Mouse (Mus musculus): ENCODE measurements at regions not wholly inside any gene's neighbourhood (a gene's known extent, or its start where the extent isn't known, plus 50 kb on each side); places are given as distances from the start of the nearest gene placed in this dataset.

GRCm38 (mm10) chr16:5578333-5578732 is 306.8 kb upstream of the Rbfox1 start:
- 69% methylated on average over 3 of the region's 3 CpGs for WGBS
- no peak overlapping the region for H3K4me3 ChIP-seq
- H3K9ac ChIP-seq, result no peak overlapping the region
- H3K27ac ChIP-seq, result no peak overlapping the region
- no peaks in the 10 kb centered on the region for H3K4me1 ChIP-seq (replicated peaks)
- H3K9me3 ChIP-seq (replicated peaks), result no peaks in the 10 kb centered on the region; the same call in 1 of the 2 replicates
- H3K36me3 ChIP-seq, result no peaks in the 10 kb centered on the region
- no peaks in the 10 kb centered on the region for H3K27me3 ChIP-seq
- no peak overlapping the region for H3K4me2 ChIP-seq
- ATAC-seq (replicated peaks; ENCODE audit: insufficient number of reproducible peaks, insufficient read depth, low FRiP score, low read depth), result no peak

- H3K27me3 ChIP-seq, result no peaks in the 10 kb centered on the region
- no peaks in the 10 kb centered on the region for H3K36me3 ChIP-seq
- no peak for ATAC-seq (replicated peaks; ENCODE audit: insufficient number of reproducible peaks, insufficient read depth, low FRiP score, low read depth)
- no peak overlapping the region for H3K4me3 ChIP-seq
- 0 out of 2 replicates have a peak, but pooled peaks cover 3% of the 10 kb centered on the region for H3K4me1 ChIP-seq (replicated peaks)
- no peak overlapping the region for H3K27ac ChIP-seq
- H3K9me3 ChIP-seq (replicated peaks), result no peaks in the 10 kb centered on the region
- H3K4me2 ChIP-seq, result no peak overlapping the region
- no peak overlapping the region for H3K9ac ChIP-seq
These were observed 312.4 kb upstream of the Rbfox1 start for GRCm38 (mm10) chr16:5572780-5573179.

- no peak overlapping the region for H3K27ac ChIP-seq
These were observed 314.5 kb upstream of the Rbfox1 start for GRCm38 (mm10) chr16:5570619-5571018.

GRCm38 (mm10) chr16:5569101-5569500 is 313.3 kb upstream of the Eef2kmt start:
- H3K27me3 ChIP-seq, result no peaks in the 10 kb centered on the region
- no peak overlapping the region for H3K9ac ChIP-seq
- 0 out of 2 replicates have a peak, but pooled peaks cover 3% of the 10 kb centered on the region for H3K4me1 ChIP-seq (replicated peaks)
- H3K4me2 ChIP-seq, result no peak overlapping the region
- 71% methylated on average over 10 of the region's 10 CpGs for WGBS
- no peak overlapping the region for H3K4me3 ChIP-seq
- no peak overlapping the region for H3K27ac ChIP-seq
- no peak for ATAC-seq (replicated peaks; ENCODE audit: insufficient number of reproducible peaks, insufficient read depth, low FRiP score, low read depth)
- no peaks in the 10 kb centered on the region for H3K36me3 ChIP-seq
- no peaks in the 10 kb centered on the region for H3K9me3 ChIP-seq (replicated peaks)

More at GRCm38 (mm10) chr16:5570619-5571018, 314.5 kb upstream of the Rbfox1 start:
- Histone ChIP-seq H3K27me3 (no peaks in the 10 kb centered on the region), H3K4me2 (no peak overlapping the region), H3K9me3 (replicated peaks) (no peaks in the 10 kb centered on the region), H3K4me3 (no peak overlapping the region), H3K9ac (no peak overlapping the region), H3K36me3 (no peaks in the 10 kb centered on the region), H3K4me1 (replicated peaks) (0 out of 2 replicates have a peak, but pooled peaks cover 3% of the 10 kb centered on the region)
- 76% methylated on average over 4 of the region's 4 CpGs for WGBS
- ATAC-seq (replicated peaks; ENCODE audit: insufficient number of reproducible peaks, insufficient read depth, low FRiP score, low read depth), result no peak

GRCm38 (mm10) chr16:5549026-5549425 is 293.2 kb upstream of the Eef2kmt start:
- no peak overlapping the region for H3K9ac ChIP-seq
- no peak for ATAC-seq (replicated peaks; ENCODE audit: insufficient number of reproducible peaks, insufficient read depth, low FRiP score, low read depth)
- 44% methylated on average over 6 of the region's 6 CpGs for WGBS
- no peak overlapping the region for H3K27ac ChIP-seq
- no peak overlapping the region for H3K4me2 ChIP-seq
- H3K36me3 ChIP-seq, result no peaks in the 10 kb centered on the region
- H3K4me3 ChIP-seq, result no peak overlapping the region
- H3K27me3 ChIP-seq, result no peaks in the 10 kb centered on the region
- H3K9me3 ChIP-seq (replicated peaks), result no peaks in the 10 kb centered on the region
- H3K4me1 ChIP-seq (replicated peaks), result no peaks in the 10 kb centered on the region

- Histone ChIP-seq H3K27ac (no peak overlapping the region), H3K9ac (no peak overlapping the region), H3K4me2 (no peak overlapping the region), H3K4me1 (replicated peaks) (no peaks in the 10 kb centered on the region), H3K9me3 (replicated peaks) (no peaks in the 10 kb centered on the region), H3K36me3 (no peaks in the 10 kb centered on the region), H3K27me3 (no peaks in the 10 kb centered on the region), H3K4me3 (no peak overlapping the region)
- 65% methylated on average over 3 of the region's 3 CpGs for WGBS
- ATAC-seq (replicated peaks; ENCODE audit: insufficient number of reproducible peaks, insufficient read depth, low FRiP score, low read depth), result no peak
These were observed 292.8 kb upstream of the Eef2kmt start for GRCm38 (mm10) chr16:5548602-5549001.

- Histone ChIP-seq H3K36me3 (no peaks in the 10 kb centered on the region), H3K4me3 (no peak overlapping the region), H3K9me3 (replicated peaks) (no peaks in the 10 kb centered on the region), H3K4me2 (no peak overlapping the region), H3K4me1 (replicated peaks) (no peaks in the 10 kb centered on the region), H3K9ac (no peak overlapping the region), H3K27me3 (no peaks in the 10 kb centered on the region), H3K27ac (no peak overlapping the region)
- no peak for ATAC-seq (replicated peaks; ENCODE audit: insufficient number of reproducible peaks, insufficient read depth, low FRiP score, low read depth)
- WGBS, result 56% methylated on average over 4 of the region's 4 CpGs
These were observed 291.0 kb upstream of the Eef2kmt start for GRCm38 (mm10) chr16:5546808-5547207.

- Histone ChIP-seq H3K27me3 (no peaks in the 10 kb centered on the region), H3K4me3 (no peak overlapping the region), H3K27ac (no peak overlapping the region), H3K9ac (no peak overlapping the region), H3K4me2 (no peak overlapping the region), H3K9me3 (replicated peaks) (no peaks in the 10 kb centered on the region), H3K4me1 (replicated peaks) (no peaks in the 10 kb centered on the region), H3K36me3 (no peaks in the 10 kb centered on the region)
- 63% methylated on average over 8 of the region's 8 CpGs for WGBS
- ATAC-seq (replicated peaks; ENCODE audit: insufficient number of reproducible peaks, insufficient read depth, low FRiP score, low read depth), result no peak
These were observed 290.0 kb upstream of the Eef2kmt start for GRCm38 (mm10) chr16:5545801-5546200.

GRCm38 (mm10) chr16:5544436-5544835 is 288.7 kb upstream of the Eef2kmt start:
- no peak for ATAC-seq (replicated peaks; ENCODE audit: insufficient number of reproducible peaks, insufficient read depth, low FRiP score, low read depth)
- 59% methylated on average over 2 of the region's 2 CpGs for WGBS

GRCm38 (mm10) chr16:5538836-5539510 is 283.2 kb upstream of the Eef2kmt start:
- Histone ChIP-seq H3K4me3 (no peak overlapping the region), H3K4me1 (replicated peaks) (peaks cover 7% of the 10 kb centered on the region; the same call in 1 of the 2 replicates), H3K9ac (no peak overlapping the region), H3K27me3 (peaks cover 17% of the 10 kb centered on the region), H3K36me3 (no peaks in the 10 kb centered on the region), H3K9me3 (replicated peaks) (no peaks in the 10 kb centered on the region), H3K27ac (no peak overlapping the region), H3K4me2 (no peak overlapping the region)
- no peak for ATAC-seq (replicated peaks; ENCODE audit: insufficient number of reproducible peaks, insufficient read depth, low FRiP score, low read depth)
- WGBS, result 51% methylated on average over 10 of the region's 10 CpGs

More at GRCm38 (mm10) chr16:5544436-5544835, 288.7 kb upstream of the Eef2kmt start:
- Histone ChIP-seq H3K4me2 (no peak overlapping the region), H3K27ac (no peak overlapping the region), H3K4me3 (no peak overlapping the region), H3K27me3 (no peaks in the 10 kb centered on the region), H3K36me3 (no peaks in the 10 kb centered on the region), H3K9me3 (replicated peaks) (no peaks in the 10 kb centered on the region), H3K4me1 (replicated peaks) (no peaks in the 10 kb centered on the region), H3K9ac (no peak overlapping the region)

GRCm38 (mm10) chr16:5537286-5538204 is 281.8 kb upstream of the Eef2kmt start:
- H3K9ac ChIP-seq, result no peak overlapping the region
- no peak overlapping the region for H3K4me3 ChIP-seq
- no peak overlapping the region for H3K27ac ChIP-seq
- 48% methylated on average over 11 of the region's 11 CpGs for WGBS
- ATAC-seq (replicated peaks; ENCODE audit: insufficient number of reproducible peaks, insufficient read depth, low FRiP score, low read depth), result no peak
- H3K9me3 ChIP-seq (replicated peaks), result no peaks in the 10 kb centered on the region
- H3K4me1 ChIP-seq (replicated peaks), result peaks cover 7% of the 10 kb centered on the region; the same call in 1 of the 2 replicates
- H3K36me3 ChIP-seq, result no peaks in the 10 kb centered on the region
- no peak overlapping the region for H3K4me2 ChIP-seq
- peaks cover 17% of the 10 kb centered on the region for H3K27me3 ChIP-seq

All from heart, embryonic 15.5 days (tissue).